Mouse (Mus musculus) yolk sac, embryonic 10.5 days (tissue): Measurements from ENCODE around the gene Adra2b.

Experiments
- DNase-seq: peaks from one replicate; pipeline ENCODE4 v3.0.0-alpha.2; 2017; ENCODE audit warnings: low spot score

Gene Adra2b

DNA sequence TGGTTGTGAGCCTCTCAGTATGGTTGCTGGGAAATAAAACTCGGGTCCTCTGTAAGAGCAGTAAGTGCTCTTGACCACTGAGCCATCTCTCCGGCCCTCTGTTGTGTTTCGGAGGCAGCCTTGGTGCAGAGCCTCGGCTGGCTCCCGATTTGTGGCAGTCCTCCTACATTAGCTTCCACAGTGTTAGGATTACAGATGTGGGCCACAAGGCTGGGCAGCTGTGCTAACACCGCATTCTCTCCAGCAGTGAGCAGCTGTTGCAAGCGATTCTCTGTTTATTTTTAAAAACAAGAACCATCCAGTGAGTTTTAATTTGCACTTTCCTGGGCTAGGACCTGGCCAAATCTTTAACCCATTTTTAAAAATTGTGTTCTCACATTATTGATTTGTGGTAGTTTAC is 20.9 kb downstream of the Adra2b start:
- DNase-seq: no peak

DNA sequence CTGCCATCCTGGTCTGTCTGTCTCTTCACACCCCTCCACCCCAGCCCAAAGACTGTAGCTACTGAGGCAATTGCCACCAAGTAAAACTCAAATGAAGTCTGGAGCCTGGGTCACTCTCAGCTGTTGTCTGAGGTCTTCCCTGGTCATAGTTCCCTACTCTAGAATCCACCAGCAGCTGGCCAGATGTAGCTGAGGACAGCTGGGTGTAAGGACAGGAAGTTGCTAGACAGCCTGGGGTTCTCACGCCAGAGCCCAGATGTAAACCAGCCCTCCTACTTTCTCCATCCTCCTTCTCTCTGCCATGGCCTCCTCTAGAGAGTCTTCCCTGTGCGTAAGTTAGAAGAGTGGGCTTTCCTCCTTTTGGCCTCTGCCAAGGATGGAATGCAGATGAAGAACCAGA is 24.5 kb downstream of the Adra2b start:
- DNase-seq: no peak

DNA sequence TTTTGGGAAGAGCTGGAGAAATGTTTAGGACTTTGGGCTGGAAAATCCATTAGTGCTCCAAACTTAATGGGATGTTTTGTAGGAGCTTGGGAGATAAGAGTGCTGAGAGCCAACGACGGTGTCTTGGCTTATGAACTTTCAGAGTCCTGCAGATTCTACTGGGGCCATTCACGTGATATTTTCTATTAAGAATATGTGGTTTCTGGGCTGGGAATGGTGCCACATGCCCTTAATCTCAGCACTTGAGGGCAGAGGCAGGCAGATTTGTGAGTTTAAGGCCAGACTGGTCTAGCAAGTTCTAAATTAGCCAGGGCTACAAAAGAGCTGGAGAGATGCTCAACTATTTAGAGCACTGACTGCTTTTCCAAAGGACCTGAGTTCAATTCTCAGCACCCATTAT is 27.3 kb downstream of the Adra2b start:
- no peak for DNase-seq

DNA sequence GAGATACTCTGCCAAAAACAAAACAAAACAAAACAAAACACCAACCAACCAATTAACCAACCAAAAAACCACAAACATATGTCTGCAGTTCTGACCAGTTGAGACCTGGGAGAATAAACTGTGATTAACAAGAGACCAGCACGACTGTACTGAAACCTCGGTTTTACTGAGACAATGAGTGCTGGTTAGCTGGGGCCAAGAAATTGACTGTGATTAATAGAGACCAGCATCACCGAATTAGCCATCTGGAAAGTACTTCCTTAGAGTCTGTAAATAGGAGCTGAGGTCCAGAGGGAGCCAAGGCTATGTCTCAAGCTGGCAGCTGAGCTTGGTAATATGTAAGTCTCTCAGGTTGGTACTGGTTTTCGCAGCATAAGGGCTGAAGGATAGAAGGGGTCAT is 27.8 kb downstream of the Adra2b start:
- no peak for DNase-seq

DNA sequence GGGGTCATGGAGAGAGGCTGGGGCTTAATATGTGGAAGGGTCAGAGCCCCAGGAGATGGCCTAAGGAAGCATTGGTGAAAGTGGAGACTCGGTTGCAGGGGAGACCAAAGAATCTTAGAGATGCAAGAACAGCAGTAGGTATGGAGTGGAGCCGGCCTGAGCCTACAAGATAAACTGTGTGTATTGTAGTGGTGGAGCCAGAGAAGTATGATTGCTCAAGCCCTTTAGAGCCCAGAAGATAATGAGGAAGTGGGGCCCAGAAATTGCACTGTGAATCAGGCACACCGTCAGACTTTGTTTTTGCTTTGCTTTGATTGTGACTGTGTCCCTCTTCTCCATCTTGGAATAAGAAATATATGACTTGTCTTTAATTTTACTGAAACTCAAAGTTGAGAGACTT is 28.3 kb downstream of the Adra2b start:
- no peak for DNase-seq

DNA sequence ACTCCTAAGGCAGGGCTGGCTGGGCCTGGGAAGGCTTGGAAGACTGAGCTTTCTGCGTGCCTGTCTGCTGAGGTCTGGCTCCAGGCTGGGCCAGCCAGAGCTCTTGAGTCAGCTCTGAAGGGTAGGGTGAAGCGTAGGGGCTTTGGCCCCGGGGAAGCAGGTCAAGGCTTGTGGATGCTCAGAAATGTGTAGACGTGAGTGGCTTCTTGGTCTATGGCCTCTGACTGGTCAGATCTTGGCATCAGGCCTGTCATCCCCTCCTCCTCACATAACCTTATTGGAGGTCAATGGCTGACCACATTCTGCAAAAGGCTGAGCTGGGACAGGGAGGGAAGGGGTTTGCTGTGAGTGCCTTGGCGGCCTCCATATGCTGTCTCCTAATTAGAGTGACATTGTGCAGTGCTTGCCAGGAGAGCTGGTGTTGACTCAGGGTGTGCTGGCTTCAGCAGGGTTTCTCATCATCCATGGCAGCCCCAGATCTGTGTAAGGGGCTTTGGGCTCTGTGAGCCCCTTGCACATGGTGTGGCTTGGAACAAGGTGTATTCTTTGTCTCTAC is 31.7 kb downstream of the Adra2b start:
- no peak for DNase-seq

DNA sequence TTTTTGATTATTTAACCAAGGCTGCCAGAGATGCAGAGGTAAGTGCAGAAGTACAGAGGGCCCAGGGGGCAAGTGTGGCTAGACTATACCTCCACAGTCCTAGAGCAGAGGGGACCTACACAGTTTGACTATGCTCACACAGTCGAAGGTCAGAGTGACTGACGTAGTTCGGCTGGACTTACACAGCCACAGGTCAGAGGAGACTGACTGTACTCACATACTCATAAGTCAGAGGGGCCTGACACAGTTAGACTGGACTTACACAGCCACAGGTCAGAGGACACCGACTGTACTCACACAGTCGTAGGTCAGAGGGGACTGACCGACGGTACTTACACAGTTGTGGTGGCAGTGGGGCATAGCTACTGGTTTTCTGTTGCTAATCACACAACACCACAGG is 35.7 kb downstream of the Adra2b start:
- DNase-seq: no peak

DNA sequence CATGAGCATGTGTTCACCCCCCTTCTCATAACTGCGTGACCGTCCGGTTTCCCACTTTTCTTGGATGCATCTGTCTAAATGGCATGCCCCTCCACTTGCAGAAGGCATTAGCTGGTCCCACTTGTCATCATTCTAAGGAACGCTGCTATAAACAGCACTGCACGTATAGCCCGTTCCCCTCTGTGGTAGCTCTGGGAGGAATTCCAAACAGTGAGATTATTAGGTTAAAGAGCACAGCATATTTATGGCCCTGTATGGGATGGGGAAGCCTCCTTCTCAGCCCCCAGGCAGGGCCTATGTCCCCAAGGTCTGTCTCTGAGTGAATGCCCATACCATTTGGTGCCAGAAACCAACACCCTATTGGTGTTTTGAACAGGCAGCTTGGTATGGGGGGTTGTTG is 48.1 kb downstream of the Adra2b start:
- no peak for DNase-seq

DNA sequence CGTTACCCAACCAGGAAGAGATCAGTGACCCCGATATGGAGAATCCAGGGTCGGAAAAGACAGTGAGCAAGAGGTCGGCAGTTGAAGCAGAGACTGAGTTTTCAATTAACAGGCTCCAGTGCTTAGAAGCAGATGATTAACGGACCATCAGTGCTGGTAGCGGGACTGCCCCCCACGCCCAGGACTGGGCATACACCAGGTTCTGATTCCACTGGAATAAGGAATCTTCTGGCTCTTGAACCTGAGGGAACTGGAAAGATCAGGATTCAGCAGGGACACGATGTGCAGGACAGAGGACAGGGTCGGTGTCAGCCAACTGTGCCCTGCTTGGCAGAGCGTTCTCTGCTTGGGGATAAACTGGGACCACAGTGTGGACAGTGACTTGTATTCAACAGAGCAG is 52.8 kb downstream of the Adra2b start:
- DNase-seq: peak; percentile 10

DNA sequence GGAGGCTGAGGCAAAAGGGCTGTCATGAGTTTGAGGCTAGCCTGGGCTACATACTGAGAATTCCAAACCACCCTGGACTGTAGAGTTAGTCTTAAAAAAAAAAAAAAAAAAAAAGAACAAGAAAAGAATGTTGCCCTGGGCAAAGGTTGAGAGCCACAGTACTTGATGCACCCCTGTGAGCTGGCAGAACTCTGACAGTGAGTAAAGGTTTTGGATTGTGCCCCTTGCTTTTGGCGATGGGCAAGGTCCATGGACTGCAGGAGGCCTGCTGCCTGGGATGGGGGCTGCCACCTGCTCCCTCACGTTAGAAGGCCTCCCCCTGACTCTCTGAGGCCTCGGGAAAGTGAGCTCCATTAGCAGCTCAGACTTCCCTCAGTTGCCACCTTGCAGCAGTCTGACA is 53.7 kb downstream of the Adra2b start:
- no peak for DNase-seq
